Mouse (Mus musculus) brain, embryonic 14.5 days (tissue): Measurements from ENCODE around the gene Uncx. TPM values are rescaled to one million over a fixed set of nuclear protein-coding genes. Genes with fewer than 3 reads are reported as not detected.

Experiments
- DNase-seq: peaks from one replicate; pipeline ENCODE4 v3.0.0-alpha.2; 2011; ENCODE audit warnings: low read depth
- CTCF ChIP-seq: fragments of 200-500 bp; IDR thresholded peaks from 2 replicates; pipeline ENCODE4 v1.5.1; 2012; ENCODE audit warnings: inconsistent platforms, mild to moderate bottlenecking, moderate library complexity, borderline replicate concordance; ENCODE audit not compliant: insufficient read depth, insufficient read length; ENCODE audit errors: extremely low read depth
- POLR2A ChIP-seq: fragments of 200-500 bp; IDR thresholded peaks from 2 replicates; pipeline ENCODE4 v1.6.1; 2012; ENCODE audit warnings: mild to moderate bottlenecking, inconsistent platforms, borderline replicate concordance; ENCODE audit not compliant: poor library complexity, insufficient read depth, insufficient read length, severe bottlenecking; ENCODE audit errors: extremely low read depth
- polyA plus RNA-seq: library from polyadenylated mRNA; depleted of rRNA; stranded (reverse); fragments of >200 nt; gene quantifications from 2 replicates; pipeline ENCODE4 v1.2.3, GENCODE M21; 2012

The Uncx gene
- polyA plus RNA-seq, 1 experiment: 42.0 TPM

- TF ChIP-seq CTCF: no peak
- TF ChIP-seq POLR2A: no peak
- DNase-seq: peak; percentile 35
These were observed 14.5 kb downstream of the Uncx start for GRCm38 (mm10) chr5:139557531-139558467.

GRCm38 (mm10) chr5:139558468-139558804, 15.1 kb downstream of the Uncx start:
- DNase-seq: peak; percentile 91
- TF ChIP-seq CTCF (no peak), POLR2A (no peak)

DNA sequence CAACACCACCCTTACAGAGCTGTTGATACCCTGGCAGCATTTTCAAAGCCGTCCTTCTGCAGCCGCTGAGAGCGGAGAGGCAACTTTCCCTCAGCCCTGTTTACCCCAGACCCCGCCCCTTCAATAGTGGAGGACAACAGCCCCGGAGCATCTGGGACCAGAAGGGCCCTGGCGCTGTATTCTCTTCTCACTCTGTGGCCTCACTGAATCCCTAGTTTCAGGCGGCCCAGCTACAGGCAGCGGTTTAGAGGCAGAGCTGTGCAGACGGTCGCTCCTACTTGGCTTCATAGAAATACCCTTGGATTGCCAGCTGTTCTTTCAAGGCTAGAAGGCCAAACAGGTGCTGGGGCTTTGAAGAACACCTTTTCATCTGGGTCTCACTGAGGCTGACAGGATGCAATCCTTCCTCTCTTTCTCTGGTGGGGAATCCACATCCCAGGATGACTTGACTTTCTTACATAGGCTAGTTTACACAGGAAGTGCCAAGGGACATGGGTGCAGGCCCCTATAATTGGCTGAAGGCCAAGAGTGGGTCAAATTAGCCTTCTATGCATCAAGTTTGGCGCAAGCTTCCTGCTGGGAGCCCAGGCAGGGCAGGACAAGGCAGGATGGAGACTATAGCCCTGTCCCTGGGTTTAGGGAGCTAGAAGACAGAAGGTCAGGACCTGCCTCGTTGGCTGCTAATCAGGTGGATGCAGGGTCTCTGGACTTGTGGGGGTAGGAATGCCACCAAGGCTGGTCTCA, 15.8 kb downstream of the Uncx start:
- peak; percentile 91 for DNase-seq
- TF ChIP-seq POLR2A (no peak), CTCF (no peak)

DNA sequence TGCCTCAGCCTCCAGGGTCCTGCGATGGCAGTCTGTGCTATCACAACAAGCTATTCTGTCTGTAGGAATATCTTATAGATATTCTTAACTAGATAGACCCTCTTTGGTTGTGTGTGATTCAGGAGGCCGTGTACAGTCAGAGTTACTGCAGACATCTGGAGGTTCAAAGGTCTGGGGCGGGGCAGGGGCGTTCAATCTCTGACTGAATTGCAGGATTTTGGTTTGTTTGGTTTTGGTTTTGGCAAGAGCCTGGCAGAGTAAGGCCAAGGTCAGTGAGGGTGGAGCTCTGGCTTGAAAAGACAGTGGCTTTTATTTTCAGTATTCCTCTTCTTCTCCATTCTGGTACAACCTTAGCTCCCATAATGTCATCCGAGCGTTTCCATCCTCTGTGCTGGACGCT, 16.5 kb downstream of the Uncx start:
- TF ChIP-seq POLR2A: no peak
- no peak for DNase-seq

DNA sequence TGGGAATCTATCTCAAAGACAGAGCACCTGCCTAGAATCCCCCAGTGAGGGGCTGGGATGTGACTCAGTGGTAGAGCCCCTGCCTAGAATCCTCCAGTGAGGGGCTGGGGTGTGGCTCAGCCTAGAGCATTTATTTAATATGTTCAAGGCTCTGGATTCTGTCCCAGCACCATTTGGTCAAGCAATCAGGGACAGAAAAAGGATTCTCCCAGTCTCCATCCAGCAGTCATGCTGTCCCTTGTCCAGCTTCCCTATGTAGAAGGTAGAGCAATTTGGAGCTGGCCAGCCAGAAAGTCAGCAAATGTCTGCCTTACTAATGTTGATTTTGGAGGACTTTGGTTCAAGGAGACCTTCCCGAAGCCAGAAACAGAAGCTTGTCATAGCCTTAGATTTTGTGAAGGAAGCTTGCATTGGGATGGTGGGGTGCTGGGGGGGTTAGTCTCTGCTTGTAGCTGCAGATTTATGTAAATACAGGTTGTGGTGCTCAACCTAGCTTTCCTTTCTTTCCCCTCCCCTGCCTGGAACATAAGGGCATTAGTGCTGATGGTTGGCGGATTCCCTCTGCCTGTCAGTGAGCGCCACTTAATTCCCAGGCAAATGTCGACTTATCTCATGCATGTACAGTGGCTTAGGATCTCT, 18.2 kb downstream of the Uncx start:
- TF ChIP-seq POLR2A: no peak
- no peak for TF ChIP-seq CTCF
- peak; percentile 36 for DNase-seq

DNA sequence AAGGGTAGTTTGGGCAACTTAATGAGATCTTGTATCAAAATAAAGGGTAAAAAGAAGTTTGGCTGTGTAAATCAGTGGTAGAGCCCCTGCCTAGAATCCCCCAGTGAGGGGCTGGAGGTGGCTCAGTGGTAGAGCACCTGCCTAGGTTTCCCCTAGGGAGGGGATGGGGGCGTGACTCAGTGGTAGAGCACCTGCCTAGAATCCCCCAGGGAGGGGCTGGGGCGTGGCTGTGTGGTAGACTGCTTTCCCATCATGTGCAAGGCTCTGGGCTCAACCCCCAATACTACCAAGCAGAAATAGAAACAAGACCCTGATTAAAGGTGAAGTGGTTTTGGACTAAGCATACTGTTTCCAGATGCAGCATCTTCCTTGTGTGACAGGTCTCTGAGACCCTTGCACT, 21.4 kb downstream of the Uncx start:
- no peak for TF ChIP-seq POLR2A
- TF ChIP-seq CTCF: no peak
- no peak for DNase-seq

GRCm38 (mm10) chr5:139565462-139565861, 22.2 kb downstream of the Uncx start:
- TF ChIP-seq CTCF: no peak
- TF ChIP-seq POLR2A: no peak
- no peak for DNase-seq

DNA sequence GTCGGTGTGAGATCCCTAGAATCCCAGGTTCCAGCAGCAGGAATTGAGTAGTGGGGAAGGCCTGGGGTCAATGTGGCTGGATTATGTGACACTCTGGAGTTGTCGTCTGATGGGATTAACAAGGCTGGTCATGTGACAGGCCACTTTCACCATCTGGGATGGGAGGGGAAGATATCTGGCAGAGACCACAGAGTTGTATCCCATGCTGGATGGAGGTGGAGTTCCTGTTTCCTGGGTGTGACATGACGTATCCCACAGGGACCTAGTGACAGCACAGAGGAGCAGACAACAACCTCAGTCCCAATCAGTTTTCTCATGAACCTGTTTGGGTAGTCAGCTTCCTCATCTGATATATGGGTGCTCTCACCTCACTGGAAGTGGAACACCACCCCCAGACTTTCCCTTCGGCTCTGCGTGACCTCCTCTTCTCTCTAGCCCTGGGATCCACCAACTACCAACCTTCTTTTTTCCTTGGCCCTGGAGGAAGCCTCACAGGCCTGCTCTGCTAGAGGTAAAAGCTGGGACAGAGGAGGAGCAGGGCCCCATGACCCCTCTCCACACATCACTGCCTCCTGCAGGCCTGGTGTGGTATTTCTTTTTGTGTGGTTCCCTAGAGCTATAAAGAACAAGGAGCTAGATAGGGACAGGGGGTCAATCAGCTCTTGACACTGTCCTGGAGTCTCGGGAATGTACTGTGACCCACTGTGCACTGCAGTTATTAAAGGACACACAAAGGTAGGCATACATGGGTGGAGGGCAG, 23.5 kb downstream of the Uncx start:
- no peak for TF ChIP-seq POLR2A
- TF ChIP-seq CTCF: no peak
- DNase-seq: no peak

GRCm38 (mm10) chr5:139568079-139568478, 24.8 kb downstream of the Uncx start:
- TF ChIP-seq POLR2A: no peak
- no peak for TF ChIP-seq CTCF
- peak; percentile 81 for DNase-seq

GRCm38 (mm10) chr5:139572526-139572925, 29.2 kb downstream of the Uncx start:
- no peak for TF ChIP-seq POLR2A
- no peak for TF ChIP-seq CTCF
- DNase-seq: peak; percentile 58
